ENCODE assay signal across 26 mouse cellular contexts in genomic region chr5:36894070-36894469, GRCm38 (mm10). TPM values are rescaled to one million over a fixed set of nuclear protein-coding genes. Genes with fewer than 3 reads are reported as not detected.
DNase-seq lines count a peak whose midpoint lies in the region; ATAC-seq and TF ChIP-seq lines count a peak whose summit lies in the region.
"Had no signal": no experiment of that assay in that cellular context is flagged by ENCODE, and none has a peak within 500 bp of the region (broad histone marks: within the 10 kb centered on the region; RNA-seq: fewer than 3 reads in every experiment).

No protein-coding gene starts in this region.

- H3K4me1 ChIP-seq in olfactory bulb, adult 2 months (ENCODE audit: control insufficient read depth, insufficient read depth, low read length) = peaks cover 74% of the 10 kb centered on the region
- H3K4me1 ChIP-seq in kidney, adult 2 months (ENCODE audit: control insufficient read depth, insufficient read depth, low read length) = no peaks in the 10 kb centered on the region
- H3K4me1 ChIP-seq: embryonic facial prominence, embryonic 15.5 days had no signal

- H3K27ac ChIP-seq in left cerebral cortex, adult 2 months = peak overlapping the region; percentile 81
- H3K27ac ChIP-seq in olfactory bulb, adult 2 months (ENCODE audit: insufficient read depth, low read depth, low read length) = peak overlapping the region; percentile 89
- no peak overlapping the region for H3K27ac ChIP-seq in kidney, adult 2 months (ENCODE audit: insufficient read depth, low read depth, low read length)
- H3K27ac ChIP-seq: embryonic facial prominence, embryonic 12.5 days; embryonic facial prominence, embryonic 15.5 days; heart, adult 2 months; hindbrain, embryonic 12.5 days; hindbrain, embryonic 15.5 days had no signal

- peak; percentile 55 for DNase-seq in cerebellum, adult 11-12 months
- DNase-seq in cerebellum, adult 11 months = no peak
- DNase-seq in frontal cortex, postnatal 25 days (ENCODE audit: low spot score in 2 of 2) = no peak
- DNase-seq in left cerebral cortex, adult 2 months (ENCODE audit: extremely low spot score in 1 of 2, low spot score in 2 of 2) = no peak
- no peak for DNase-seq in left cerebral cortex, postnatal 4 days
- DNase-seq in kidney, adult 2 months = no peak
- DNase-seq: adrenal gland, adult 8-10 months; adrenal gland, postnatal 25 days; forebrain, postnatal 0 days; gastrocnemius, postnatal 10 days; gastrocnemius, postnatal 36 days; heart, adult 2 months had no signal

- WGBS in olfactory bulb, adult 2 months = 43% methylated on average over 10 of the region's 10 CpGs
- WGBS in kidney, adult 2 months = 67% methylated on average over 10 of the region's 10 CpGs

- no peak for TF ChIP-seq CTCF in left cerebral cortex, adult 2 months (IDR thresholded peaks at IDR 0.05)
- no peak for TF ChIP-seq CTCF in olfactory bulb, adult 2 months (IDR thresholded peaks at IDR 0.05; ENCODE audit: insufficient read depth, low read depth, low read length)
- no peak for TF ChIP-seq CTCF in kidney, adult 2 months (conservative IDR thresholded peaks at IDR 0.05; ENCODE audit: insufficient read depth, insufficient read length, low read depth, low read length)

- no peaks in the 10 kb centered on the region for H3K36me3 ChIP-seq in kidney, adult 2 months (ENCODE audit: control insufficient read depth, insufficient read depth, low read length)
- H3K36me3 ChIP-seq: embryonic facial prominence, embryonic 12.5 days; embryonic facial prominence, embryonic 15.5 days; hindbrain, embryonic 12.5 days; hindbrain, embryonic 15.5 days had no signal

- TF ChIP-seq POLR2A in olfactory bulb, adult 2 months (IDR thresholded peaks at IDR 0.05; ENCODE audit: insufficient read depth, low read depth, low read length) = no peak
- TF ChIP-seq POLR2A in kidney, adult 2 months (IDR thresholded peaks at IDR 0.05; ENCODE audit: low read depth, low read length) = no peak

- peak; percentile 6; the same call in 1 of the 2 replicates for ATAC-seq in frontal cortex, adult (ENCODE audit: low TSS enrichment)
- ATAC-seq: activated CD4-positive, CD25-positive, alpha-beta regulatory T cell, adult 4 months; forebrain, embryonic 14.5 days; inflammation-experienced regulatory T-cells, adult 6 months; intestine, embryonic 16.5 days had no signal

- no peak overlapping the region; the same call in 1 of the 2 replicates for H3K4me3 ChIP-seq in left cerebral cortex, adult 2 months
- no peak overlapping the region for H3K4me3 ChIP-seq in olfactory bulb, adult 2 months (ENCODE audit: insufficient read depth, low read depth, low read length)
- no peak overlapping the region for H3K4me3 ChIP-seq in kidney, adult 2 months (ENCODE audit: insufficient read depth, low read depth, low read length)
- H3K4me3 ChIP-seq: embryonic facial prominence, embryonic 12.5 days; embryonic facial prominence, embryonic 15.5 days; heart, adult 2 months; hindbrain, embryonic 12.5 days; hindbrain, embryonic 15.5 days had no signal

- intact Hi-C loops in left cerebral cortex, adult 2 months (cut with DNase I) = no loop called here
- intact Hi-C loops in left cerebral cortex, postnatal 4 days (cut with DNase I) = no loop called here

- no peaks in the 10 kb centered on the region for H3K27me3 ChIP-seq in kidney, adult 2 months (replicated peaks; ENCODE audit: control insufficient read depth, insufficient read depth, low read length)
- H3K27me3 ChIP-seq: embryonic facial prominence, embryonic 12.5 days; hindbrain, embryonic 15.5 days had no signal

RNA-seq across cellular contexts. Expression of gene Ppp2r2c, which starts 25.8 kb away (rescaled TPM):
- total RNA-seq in left cerebral cortex, adult 2 months (2021) = 100 to 1,000 TPM; 448 to 462 TPM
- 100 to 1,000 TPM; 271 to 272 TPM for total RNA-seq in left cerebral cortex, postnatal 4 days (2021)
- polyA plus RNA-seq in olfactory bulb, adult 2 months (2012; ENCODE audit: insufficient read depth, insufficient read length, low replicate concordance, missing spikeins) = 124 TPM in 1 of 2 replicates, not detected in the other
- 0.34 and 0.58 TPM in 2 replicates for polyA plus RNA-seq in kidney, adult 2 months (2012; rRNA removed)
- total RNA-seq: granulocyte monocyte progenitor cell, adult 5-6 weeks; hematopoietic stem cell, adult 5-6 weeks had no signal
- polyA plus RNA-seq: activated CD4-positive, CD25-positive, alpha-beta regulatory T cell, adult 4 months; heart, embryonic 14.5 days; heart, postnatal 0 days had no signal
